Mouse (Mus musculus) thymus, postnatal 0 days (tissue): ENCODE measurements around the gene Slc39a5. TPM values are rescaled to one million over a fixed set of nuclear protein-coding genes. Genes with fewer than 3 reads are reported as not detected.

Experiments used
- DNase-seq: peaks from one replicate; pipeline ENCODE4 v3.0.0-alpha.2; 2015; ENCODE audit warnings: low spot score
- microRNA-seq: library from miRNA; unstranded; fragments of <30 nt; microRNA quantifications from one replicate; pipeline ENCODE4, GENCODE M21; 2016; ENCODE audit warnings: borderline number of aligned reads
- polyA plus RNA-seq: library from polyadenylated mRNA; unstranded; fragments of >200 nt; fragmentation: Nextera tagmentation; extraction: Ambion mirVana; gene quantifications from 2 replicates; pipeline ENCODE4 v1.2.1, GENCODE M21; 2015

Gene Slc39a5
- polyA plus RNA-seq, 1 experiment from 2014 or later, result 0.38 TPM

- peak; percentile 82 for DNase-seq
Measured at GRCm38 (mm10) chr10:128376455-128377211, 24.4 kb downstream of the Slc39a5 start, which contains the start of gene Ankrd52. Gene Ankrd52 (plus strand): TSS chr10:128377115.

- DNase-seq, result no peak
Measured at GRCm38 (mm10) chr10:128376099-128376454, 25.0 kb downstream of the Slc39a5 start.

- peak; percentile 32 for DNase-seq
Measured at GRCm38 (mm10) chr10:128374393-128374792, 26.6 kb downstream of the Slc39a5 start.

GRCm38 (mm10) chr10:128372989-128373748, 27.9 kb downstream of the Slc39a5 start:
- no peak for DNase-seq

- DNase-seq, result no peak
Measured at GRCm38 (mm10) chr10:128372142-128372541, 28.9 kb downstream of the Slc39a5 start.

GRCm38 (mm10) chr10:128370601-128371000, 30.4 kb downstream of the Slc39a5 start:
- DNase-seq, result no peak

- DNase-seq, result no peak
Measured at GRCm38 (mm10) chr10:128370021-128370420, 31.0 kb downstream of the Slc39a5 start.

GRCm38 (mm10) chr10:128369599-128369998, 31.4 kb downstream of the Slc39a5 start:
- DNase-seq, result no peak

GRCm38 (mm10) chr10:128369218-128369543, 31.8 kb downstream of the Slc39a5 start:
- DNase-seq, result no peak

- DNase-seq, result peak; percentile 91
Measured at GRCm38 (mm10) chr10:128368402-128369217, 32.4 kb downstream of the Slc39a5 start, which contains the start of gene Coq10a. Gene Coq10a (minus strand): TSS chr10:128368997.

- DNase-seq, result no peak
Measured at GRCm38 (mm10) chr10:128367899-128368401, 33.1 kb downstream of the Slc39a5 start.

GRCm38 (mm10) chr10:128362568-128362967, 38.5 kb downstream of the Slc39a5 start:
- peak; percentile 23 for DNase-seq

GRCm38 (mm10) chr10:128361836-128362235, 39.2 kb downstream of the Slc39a5 start:
- no peak for DNase-seq

GRCm38 (mm10) chr10:128359226-128359625, 41.8 kb downstream of the Slc39a5 start:
- DNase-seq, result no peak

- peak; percentile 67 for DNase-seq
Measured at GRCm38 (mm10) chr10:128358796-128359195, 42.2 kb downstream of the Slc39a5 start.

GRCm38 (mm10) chr10:128347541-128347940, 53.5 kb downstream of the Slc39a5 start:
- DNase-seq, result no peak

Small RNAs within 50 kb of the gene (microRNA-seq; reads per million reads assigned to microRNA genes)
- gene Gm25361 (not detected), gene Gm26308 (not detected), gene Mir6914 (2.1 reads per million), gene Mir6915 (not detected)

Other genes starting within 250 kb of the Slc39a5 start
- gene Rbms2, start 220.9 kb downstream of the Slc39a5 start, polyA plus RNA-seq, result 14.1 and 17.3 TPM in 2 replicates
- gene Gls2, start 206.8 kb downstream of the Slc39a5 start, polyA plus RNA-seq, result 0.78 and 1.5 TPM in 2 replicates
- gene Spryd4, start 189.4 kb downstream of the Slc39a5 start, polyA plus RNA-seq, result 15.4 and 17.1 TPM in 2 replicates
- 0.06 TPM in 1 of 2 replicates, not detected in the other for gene Mip, start 175.4 kb downstream of the Slc39a5 start, polyA plus RNA-seq
- gene Timeless, start 169.2 kb downstream of the Slc39a5 start, polyA plus RNA-seq, result 51.7 and 59.7 TPM in 2 replicates
- 0.28 and 0.40 TPM in 2 replicates for gene Apon, start 147.1 kb downstream of the Slc39a5 start, polyA plus RNA-seq
- gene Apof, start 132.6 kb downstream of the Slc39a5 start, polyA plus RNA-seq, result 0.17 TPM in 1 of 2 replicates, not detected in the other
- gene Stat2, start 130.7 kb downstream of the Slc39a5 start, polyA plus RNA-seq, result 22.6 and 25.1 TPM in 2 replicates
- gene Il23a, start 102.5 kb downstream of the Slc39a5 start, polyA plus RNA-seq, result 2.5 and 3.1 TPM in 2 replicates
- 26.2 and 31.8 TPM in 2 replicates for gene Pan2, start 97.9 kb downstream of the Slc39a5 start, polyA plus RNA-seq
- gene Cnpy2, start 78.8 kb downstream of the Slc39a5 start, polyA plus RNA-seq, result 223 and 247 TPM in 2 replicates
- 154 and 157 TPM in 2 replicates for gene Cs, start 63.5 kb downstream of the Slc39a5 start, polyA plus RNA-seq
- gene Coq10a, start 32.2 kb downstream of the Slc39a5 start, polyA plus RNA-seq, result 17.1 and 21.8 TPM in 2 replicates
- gene Ankrd52, start 24.1 kb downstream of the Slc39a5 start, polyA plus RNA-seq, result 7.4 and 9.9 TPM in 2 replicates
- gene Nabp2, start 10.3 kb upstream of the Slc39a5 start, polyA plus RNA-seq, result 59.0 and 68.0 TPM in 2 replicates
- 30.0 and 31.7 TPM in 2 replicates for gene Rnf41, start 10.4 kb upstream of the Slc39a5 start, polyA plus RNA-seq
- 37.2 and 41.7 TPM in 2 replicates for gene Smarcc2, start 58.0 kb upstream of the Slc39a5 start, polyA plus RNA-seq
- 963 and 1,020 TPM in 2 replicates for gene Myl6, start 92.9 kb upstream of the Slc39a5 start, polyA plus RNA-seq
- 3.8 and 5.2 TPM in 2 replicates for gene Myl6b, start 97.5 kb upstream of the Slc39a5 start, polyA plus RNA-seq
- 43.2 and 44.6 TPM in 2 replicates for gene Esyt1, start 124.6 kb upstream of the Slc39a5 start, polyA plus RNA-seq
- gene Zc3h10, start 146.5 kb upstream of the Slc39a5 start, polyA plus RNA-seq, result 17.8 and 18.8 TPM in 2 replicates
- 4,302 and 4,551 TPM in 2 replicates for gene Rpl41, start 148.1 kb upstream of the Slc39a5 start, polyA plus RNA-seq
- 238 and 264 TPM in 2 replicates for gene Pa2g4, start 164.8 kb upstream of the Slc39a5 start, polyA plus RNA-seq
- 0.85 and 0.87 TPM in 2 replicates for gene Erbb3, start 188.4 kb upstream of the Slc39a5 start, polyA plus RNA-seq
- 1,143 and 1,215 TPM in 2 replicates for gene Rps26, start 225.5 kb upstream of the Slc39a5 start, polyA plus RNA-seq
- gene Ikzf4, start 244.8 kb upstream of the Slc39a5 start, polyA plus RNA-seq, result 0.98 and 1.1 TPM in 2 replicates